Mouse (Mus musculus) liver, adult 2 months (tissue): ENCODE data around the gene Chchd1.

Source experiments
- CTCF ChIP-seq: fragments of 200-500 bp; IDR thresholded peaks from 2 replicates; pipeline ENCODE4 v1.5.1; 2011; ENCODE audit warnings: low read depth, low read length, control low read depth
- POLR2A ChIP-seq: fragments of 200-500 bp; IDR thresholded peaks from 2 replicates; pipeline ENCODE4 v1.6.1; 2011; ENCODE audit warnings: low read length, control low read depth; ENCODE audit not compliant: insufficient read depth; ENCODE audit errors: extremely low read depth

DNA sequence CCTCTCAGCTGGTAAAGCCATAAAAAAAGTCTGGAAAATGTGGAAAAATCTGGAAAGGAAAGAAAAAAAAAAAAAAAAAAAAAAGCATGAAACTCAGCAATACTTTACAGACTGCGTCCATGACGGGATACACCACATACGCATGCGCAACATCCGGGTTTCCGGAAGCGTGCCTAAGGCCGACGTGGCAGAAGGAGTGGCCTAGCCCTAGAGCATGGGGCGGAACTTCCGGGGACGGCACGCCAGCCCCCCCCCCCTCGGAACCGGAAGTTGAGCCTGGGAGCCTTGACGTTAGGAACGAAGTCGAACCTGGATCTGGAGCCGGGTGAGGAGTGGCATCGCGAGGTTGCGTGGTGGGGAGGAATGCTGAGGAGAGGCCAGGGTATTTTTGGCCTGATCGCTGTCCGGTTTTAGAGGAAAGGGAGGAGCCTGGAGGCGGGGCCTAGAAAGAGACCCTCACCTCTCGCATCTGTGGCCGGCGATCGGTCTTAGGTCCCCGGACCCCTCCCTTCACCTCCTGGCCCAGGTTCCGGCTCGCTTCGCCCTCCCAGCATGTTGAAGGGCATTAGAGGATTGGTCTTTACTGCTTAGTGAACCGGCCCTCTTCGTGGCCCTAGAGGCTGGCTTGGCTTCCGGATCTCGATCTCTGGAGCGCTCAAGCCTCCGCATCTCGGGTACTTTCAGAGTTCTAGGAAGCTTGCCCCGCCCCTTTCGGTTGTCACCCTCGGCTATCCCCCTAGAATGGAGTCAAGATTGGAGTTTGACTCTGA, 28.6 kb upstream of the Chchd1 start, which contains the start of gene Sec24c:
- TF ChIP-seq POLR2A: peak; percentile 46; the same call in 1 of the 2 replicates
- TF ChIP-seq CTCF: no peak
